Mouse (Mus musculus): ENCODE measurements at regions not wholly inside any gene's neighbourhood (a gene's known extent, or its start where the extent isn't known, plus 50 kb on each side); places are given as distances from the start of the nearest gene placed in this dataset.

GRCm38 (mm10) chr3:124986930-124987329, 406.0 kb upstream of the 1700003H04Rik start:
- WGBS, result 14% methylated on average over 1 of the region's 1 CpGs
- no peak overlapping the region for H3K4me3 ChIP-seq (replicated peaks)
- no peak overlapping the region for H3K4me2 ChIP-seq (replicated peaks)
- ATAC-seq, result peak; percentile 45; the same call in 1 of the 2 replicates
- H3K9me3 ChIP-seq, result no peaks in the 10 kb centered on the region
- no peak overlapping the region for H3K27ac ChIP-seq
- H3K27me3 ChIP-seq, result no peaks in the 10 kb centered on the region
- H3K36me3 ChIP-seq, result no peaks in the 10 kb centered on the region
- no peak overlapping the region for H3K9ac ChIP-seq (replicated peaks)
- H3K4me1 ChIP-seq (replicated peaks), result 0 out of 2 replicates have a peak, but pooled peaks cover 4% of the 10 kb centered on the region

DNA sequence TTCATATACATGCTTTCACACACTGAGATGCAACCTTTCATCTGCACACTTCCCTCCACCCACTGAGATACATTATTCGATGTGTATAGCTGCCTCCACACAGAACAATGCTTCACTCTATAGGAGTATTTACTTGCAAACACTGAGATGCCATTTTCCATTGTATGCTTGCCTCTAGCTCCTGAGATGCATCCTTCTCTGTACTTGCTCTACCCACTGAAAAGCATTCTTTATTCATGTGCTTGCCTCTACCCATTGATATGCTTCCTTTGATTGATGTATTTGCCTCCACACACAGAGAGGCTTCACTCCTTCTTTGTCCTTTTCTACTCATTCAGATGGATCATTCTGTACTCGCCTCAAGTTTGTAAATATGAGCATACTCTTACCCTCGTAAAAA, 405.6 kb upstream of the 1700003H04Rik start:
- Histone ChIP-seq H3K36me3 (no peaks in the 10 kb centered on the region), H3K4me2 (replicated peaks) (no peak overlapping the region), H3K27ac (no peak overlapping the region), H3K9ac (replicated peaks) (no peak overlapping the region), H3K4me1 (replicated peaks) (0 out of 2 replicates have a peak, but pooled peaks cover 4% of the 10 kb centered on the region), H3K9me3 (no peaks in the 10 kb centered on the region), H3K4me3 (replicated peaks) (no peak overlapping the region), H3K27me3 (no peaks in the 10 kb centered on the region)
- peak; percentile 78 for ATAC-seq
- 26% methylated on average over 3 of the region's 3 CpGs for WGBS

GRCm38 (mm10) chr3:124985428-124985827, 404.5 kb upstream of the 1700003H04Rik start:
- H3K4me1 ChIP-seq (replicated peaks), result 0 out of 2 replicates have a peak, but pooled peaks cover 4% of the 10 kb centered on the region
- no peak overlapping the region for H3K4me2 ChIP-seq (replicated peaks)
- no peak overlapping the region for H3K27ac ChIP-seq
- no peak overlapping the region for H3K9ac ChIP-seq (replicated peaks)
- no peaks in the 10 kb centered on the region for H3K36me3 ChIP-seq
- no peaks in the 10 kb centered on the region for H3K9me3 ChIP-seq
- no peak for ATAC-seq
- WGBS, result 86% methylated on average over 5 of the region's 5 CpGs
- H3K4me3 ChIP-seq (replicated peaks), result no peak overlapping the region
- H3K27me3 ChIP-seq, result no peaks in the 10 kb centered on the region

DNA sequence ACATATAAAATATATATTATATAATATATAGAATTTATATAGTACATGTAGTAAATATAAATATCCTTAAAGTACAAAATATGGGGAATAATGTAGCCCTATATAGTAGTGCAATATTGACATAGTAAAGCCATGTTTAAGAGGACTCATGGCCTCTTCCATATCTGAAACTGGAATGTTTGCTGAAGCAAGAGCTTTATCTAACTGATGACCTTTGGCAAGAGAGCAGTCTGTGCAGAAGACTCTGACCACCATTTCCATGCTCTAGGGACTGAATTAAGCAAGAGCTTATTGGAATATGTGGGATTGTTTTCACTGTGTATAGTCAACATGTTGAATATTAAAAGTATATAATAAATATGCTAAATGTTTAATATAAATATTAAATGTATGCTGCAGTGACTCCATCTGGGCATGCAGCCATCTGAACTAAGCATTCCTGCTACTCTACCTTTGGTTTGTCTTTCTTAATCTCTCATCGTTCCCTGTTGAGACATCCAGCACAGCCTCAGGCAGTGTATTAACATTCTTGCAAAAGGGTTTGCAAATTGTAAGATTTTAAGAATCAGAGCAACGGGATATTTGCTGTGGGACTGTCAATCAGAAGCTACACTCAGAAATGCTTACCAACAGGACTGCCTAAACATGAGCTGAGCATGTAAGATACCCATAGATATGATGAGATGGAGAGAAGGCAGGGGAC, 354.4 kb upstream of the 1700003H04Rik start:
- WGBS, result 74% methylated on average over 2 of the region's 2 CpGs
- no peak for ATAC-seq
- Histone ChIP-seq H3K27ac (no peak overlapping the region), H3K36me3 (no peaks in the 10 kb centered on the region), H3K9me3 (no peaks in the 10 kb centered on the region), H3K4me2 (replicated peaks) (no peak overlapping the region), H3K4me1 (replicated peaks) (peaks cover 3% of the 10 kb centered on the region; the same call in 1 of the 2 replicates), H3K9ac (replicated peaks) (no peak overlapping the region), H3K27me3 (no peaks in the 10 kb centered on the region), H3K4me3 (replicated peaks) (no peak overlapping the region)

GRCm38 (mm10) chr3:124932655-124933054, 351.8 kb upstream of the 1700003H04Rik start:
- Histone ChIP-seq H3K9me3 (no peaks in the 10 kb centered on the region), H3K36me3 (no peaks in the 10 kb centered on the region), H3K4me3 (replicated peaks) (no peak overlapping the region), H3K4me1 (replicated peaks) (peaks cover 3% of the 10 kb centered on the region; the same call in 1 of the 2 replicates), H3K27ac (no peak overlapping the region), H3K27me3 (no peaks in the 10 kb centered on the region), H3K9ac (replicated peaks) (no peak overlapping the region), H3K4me2 (replicated peaks) (no peak overlapping the region)
- no peak for ATAC-seq
- 94% methylated on average over 1 of the region's 1 CpGs for WGBS

DNA sequence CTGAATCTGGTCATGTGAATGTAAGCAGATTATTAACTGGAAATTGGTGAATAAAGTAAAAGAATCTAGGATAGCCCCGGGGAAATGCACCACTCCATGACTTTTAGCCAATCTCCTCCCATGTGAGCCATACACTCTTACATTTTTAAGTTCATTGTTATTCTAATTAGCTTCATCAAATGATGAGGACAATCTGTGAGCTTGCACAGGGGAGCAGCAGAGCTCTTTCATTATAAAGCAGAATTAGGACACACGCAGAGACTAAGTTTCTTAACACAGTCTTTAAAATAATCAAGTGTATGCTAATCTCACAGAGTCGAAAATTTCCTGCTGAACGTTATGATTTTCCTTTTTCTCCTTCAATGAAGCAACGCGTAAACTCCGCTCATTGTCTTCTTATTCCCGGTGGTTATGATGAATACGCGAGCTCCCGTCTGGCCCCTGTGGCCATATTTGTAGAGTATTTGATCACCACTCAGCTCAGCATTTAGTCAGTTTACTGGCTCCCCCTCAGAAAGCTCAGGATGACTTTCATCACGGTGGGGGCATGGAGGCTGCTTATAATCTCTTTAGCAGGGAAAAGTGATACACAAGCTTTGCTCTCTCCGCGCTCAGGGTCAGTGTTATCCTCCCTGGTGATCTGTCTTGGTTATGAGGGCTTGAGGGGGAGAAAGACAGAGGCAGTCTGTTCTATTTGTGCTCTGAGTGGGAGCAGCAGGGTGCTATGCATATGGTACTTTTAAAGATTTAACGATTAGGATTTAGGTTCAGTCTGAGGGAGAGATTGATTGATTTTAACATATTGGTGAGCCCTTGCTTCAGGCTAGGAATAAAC, 350.1 kb upstream of the 1700003H04Rik start:
- WGBS, result 38% methylated on average over 15 of the region's 15 CpGs
- Histone ChIP-seq H3K4me2 (replicated peaks) (peak overlapping the region; percentile 43), H3K9ac (replicated peaks) (0 out of 2 replicates have a peak overlapping the region, but pooled peaks have one; percentile 32), H3K4me3 (replicated peaks) (peak overlapping the region; percentile 27), H3K4me1 (replicated peaks) (peaks cover 3% of the 10 kb centered on the region; the same call in 1 of the 2 replicates), H3K36me3 (no peaks in the 10 kb centered on the region), H3K9me3 (no peaks in the 10 kb centered on the region), H3K27me3 (no peaks in the 10 kb centered on the region), H3K27ac (peak overlapping the region; percentile 70)
- peak; percentile 91 for ATAC-seq

DNA sequence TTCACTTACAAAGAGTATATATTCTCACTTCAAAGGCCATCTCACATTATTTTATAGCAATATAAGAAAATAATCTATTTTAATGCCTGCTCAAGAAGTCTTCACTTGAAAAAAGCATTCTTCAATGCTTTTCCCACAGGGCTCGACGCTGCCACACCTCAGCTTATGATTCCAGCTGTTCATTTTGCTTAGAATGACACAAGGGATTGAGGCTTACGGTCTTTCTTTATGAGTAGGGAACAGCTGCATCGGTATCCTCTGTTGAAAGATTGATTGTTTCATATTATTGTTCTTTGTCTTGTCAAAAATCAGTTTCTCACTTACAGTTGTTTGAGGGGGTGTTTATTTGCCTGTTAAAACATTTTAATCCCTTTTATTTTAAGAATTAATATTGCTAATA, 328.0 kb upstream of the 1700003H04Rik start:
- Histone ChIP-seq H3K27ac (no peak overlapping the region), H3K4me3 (replicated peaks) (no peak overlapping the region), H3K9me3 (no peaks in the 10 kb centered on the region), H3K4me2 (replicated peaks) (no peak overlapping the region), H3K36me3 (no peaks in the 10 kb centered on the region), H3K4me1 (replicated peaks) (no peaks in the 10 kb centered on the region), H3K9ac (replicated peaks) (no peak overlapping the region), H3K27me3 (no peaks in the 10 kb centered on the region)
- WGBS, result 82% methylated on average over 4 of the region's 4 CpGs
- ATAC-seq, result no peak
